ENCODE assay signal across 21 mouse cellular contexts in the genomic region with DNA sequence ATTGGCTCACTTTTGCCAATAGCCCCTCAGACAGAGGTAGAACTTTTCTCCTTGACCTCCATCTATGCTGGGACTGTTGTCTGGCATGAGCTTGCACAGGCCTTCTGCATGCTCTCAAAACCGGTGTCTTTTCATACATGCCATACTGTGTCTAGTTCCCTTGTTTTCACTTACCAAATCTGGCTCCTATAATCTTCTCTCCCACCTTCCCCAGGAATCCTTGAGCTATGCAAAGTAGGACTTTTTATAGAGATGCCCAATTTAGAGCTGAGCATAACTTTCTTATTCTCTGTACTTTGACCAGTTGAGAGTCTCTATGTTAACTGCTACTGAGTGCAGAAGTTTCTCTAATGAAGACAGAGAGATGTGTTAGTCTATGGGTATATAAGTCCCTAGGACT.
"Had no signal": no experiment of that assay in that cellular context is flagged by ENCODE, and none has a peak within 500 bp of the region (broad histone marks: within the 10 kb centered on the region; RNA-seq: fewer than 3 reads in every experiment).

No protein-coding gene starts in this region.

- ATAC-seq: forebrain, embryonic 13.5 days; forebrain, embryonic 14.5 days; forebrain, embryonic 15.5 days; forebrain, embryonic 16.5 days; forebrain, postnatal 0 days had no signal

- DNase-seq: cerebellum, adult 8-10 months; cerebellum, adult 9-10 months; cerebellum, adult 9-11 months; cerebellum, postnatal 10 days; cerebellum, postnatal 14 days; cerebellum, postnatal 25 days; cerebellum, postnatal 36 days; embryo, embryonic 11 days; forebrain, postnatal 0 days; gastrocnemius, adult 2 months; gastrocnemius, postnatal 10 days; gastrocnemius, postnatal 14 days; gastrocnemius, postnatal 25 days; gastrocnemius, postnatal 36 days; heart, adult 11 months; heart, adult 18-20 months; heart, adult 2 months had no signal
